Mouse (Mus musculus): ENCODE measurements at regions not wholly inside any gene's neighbourhood (a gene's known extent, or its start where the extent isn't known, plus 50 kb on each side); places are given as distances from the start of the nearest gene placed in this dataset.

- in situ Hi-C loops (cut with MboI; ENCODE audit: low pct_unique_long_range_greater_than_20kb in 1 of 2, low sequenced_read_pairs in 2 of 2, unreplicated experiment in 1 of 2), result no loop called here
These were observed 54.4 kb upstream of the Tcf12 start for GRCm38 (mm10) chr9:72166084-72166483.

- in situ Hi-C loops (cut with MboI; ENCODE audit: low pct_unique_long_range_greater_than_20kb in 1 of 2, low sequenced_read_pairs in 2 of 2, unreplicated experiment in 1 of 2), result no loop called here
These were observed 54.9 kb upstream of the Tcf12 start for GRCm38 (mm10) chr9:72166611-72167010.

GRCm38 (mm10) chr9:72169231-72169630 is 57.6 kb upstream of the Tcf12 start:
- in situ Hi-C loops (cut with MboI; ENCODE audit: low pct_unique_long_range_greater_than_20kb in 1 of 2, low sequenced_read_pairs in 2 of 2, unreplicated experiment in 1 of 2), result no loop called here

GRCm38 (mm10) chr9:72169728-72170188 is 58.1 kb upstream of the Tcf12 start:
- in situ Hi-C loops (cut with MboI; ENCODE audit: low pct_unique_long_range_greater_than_20kb in 1 of 2, low sequenced_read_pairs in 2 of 2, unreplicated experiment in 1 of 2), result no loop called here

GRCm38 (mm10) chr9:72170235-72170634 is 58.6 kb upstream of the Tcf12 start:
- in situ Hi-C loops (cut with MboI; ENCODE audit: low pct_unique_long_range_greater_than_20kb in 1 of 2, low sequenced_read_pairs in 2 of 2, unreplicated experiment in 1 of 2), result no loop called here

- in situ Hi-C loops (cut with MboI; ENCODE audit: low pct_unique_long_range_greater_than_20kb in 1 of 2, low sequenced_read_pairs in 2 of 2, unreplicated experiment in 1 of 2), result no loop called here
These were observed 60.7 kb upstream of the Tcf12 start for GRCm38 (mm10) chr9:72172331-72172730.

GRCm38 (mm10) chr9:72180972-72181371 is 69.3 kb upstream of the Tcf12 start:
- in situ Hi-C loops (cut with MboI; ENCODE audit: low pct_unique_long_range_greater_than_20kb in 1 of 2, low sequenced_read_pairs in 2 of 2, unreplicated experiment in 1 of 2), result loop anchor here (25.0 kb wide), 2 partner anchors 344 to 544 kb away; no protein-coding TSS in a partner anchor

- in situ Hi-C loops (cut with MboI; ENCODE audit: low pct_unique_long_range_greater_than_20kb in 1 of 2, low sequenced_read_pairs in 2 of 2, unreplicated experiment in 1 of 2), result loop anchor here (25.0 kb wide), 2 partner anchors 346 to 546 kb away; no protein-coding TSS in a partner anchor
These were observed 71.7 kb upstream of the Tcf12 start for GRCm38 (mm10) chr9:72183336-72183735.

GRCm38 (mm10) chr9:72183925-72184324 is 72.3 kb upstream of the Tcf12 start:
- in situ Hi-C loops (cut with MboI; ENCODE audit: low pct_unique_long_range_greater_than_20kb in 1 of 2, low sequenced_read_pairs in 2 of 2, unreplicated experiment in 1 of 2), result loop anchor here (25.0 kb wide), 2 partner anchors 347 to 547 kb away; no protein-coding TSS in a partner anchor

- in situ Hi-C loops (cut with MboI; ENCODE audit: low pct_unique_long_range_greater_than_20kb in 1 of 2, low sequenced_read_pairs in 2 of 2, unreplicated experiment in 1 of 2), result loop anchor here (10.0 to 25.0 kb wide), 3 partner anchors 345 to 553 kb away; no protein-coding TSS in a partner anchor
These were observed 78.2 kb upstream of the Tcf12 start for GRCm38 (mm10) chr9:72189867-72190266.

- in situ Hi-C loops (cut with MboI; ENCODE audit: low pct_unique_long_range_greater_than_20kb in 1 of 2, low sequenced_read_pairs in 2 of 2, unreplicated experiment in 1 of 2), result loop anchor here (10.0 to 25.0 kb wide), 3 partner anchors 346 to 553 kb away; no protein-coding TSS in a partner anchor
These were observed 79.0 kb upstream of the Tcf12 start for GRCm38 (mm10) chr9:72190631-72191030.

GRCm38 (mm10) chr9:72191091-72191490 is 79.4 kb upstream of the Tcf12 start:
- in situ Hi-C loops (cut with MboI; ENCODE audit: low pct_unique_long_range_greater_than_20kb in 1 of 2, low sequenced_read_pairs in 2 of 2, unreplicated experiment in 1 of 2), result loop anchor here (10.0 to 25.0 kb wide), 3 partner anchors 346 to 554 kb away; no protein-coding TSS in a partner anchor

GRCm38 (mm10) chr9:72192051-72192952 is 80.6 kb upstream of the Tcf12 start:
- in situ Hi-C loops (cut with MboI; ENCODE audit: low pct_unique_long_range_greater_than_20kb in 1 of 2, low sequenced_read_pairs in 2 of 2, unreplicated experiment in 1 of 2), result loop anchor here (10.0 to 25.0 kb wide), 3 partner anchors 348 to 555 kb away; no protein-coding TSS in a partner anchor

- in situ Hi-C loops (cut with MboI; ENCODE audit: low pct_unique_long_range_greater_than_20kb in 1 of 2, low sequenced_read_pairs in 2 of 2, unreplicated experiment in 1 of 2), result loop anchor here (10.0 to 25.0 kb wide), 3 partner anchors 348 to 556 kb away; no protein-coding TSS in a partner anchor
These were observed 81.3 kb upstream of the Tcf12 start for GRCm38 (mm10) chr9:72192953-72193337.

GRCm38 (mm10) chr9:72195348-72195747 is 79.3 kb upstream of the Zfp280d start:
- in situ Hi-C loops (cut with MboI; ENCODE audit: low pct_unique_long_range_greater_than_20kb in 1 of 2, low sequenced_read_pairs in 2 of 2, unreplicated experiment in 1 of 2), result loop anchor here (10.0 to 25.0 kb wide), 3 partner anchors 351 to 558 kb away; no protein-coding TSS in a partner anchor

- in situ Hi-C loops (cut with MboI; ENCODE audit: low pct_unique_long_range_greater_than_20kb in 1 of 2, low sequenced_read_pairs in 2 of 2, unreplicated experiment in 1 of 2), result loop anchor here (10.0 to 25.0 kb wide), 3 partner anchors 352 to 559 kb away; no protein-coding TSS in a partner anchor
These were observed 77.9 kb upstream of the Zfp280d start for GRCm38 (mm10) chr9:72196626-72197330.

GRCm38 (mm10) chr9:72197331-72197732 is 77.3 kb upstream of the Zfp280d start:
- in situ Hi-C loops (cut with MboI; ENCODE audit: low pct_unique_long_range_greater_than_20kb in 1 of 2, low sequenced_read_pairs in 2 of 2, unreplicated experiment in 1 of 2), result loop anchor here (10.0 to 25.0 kb wide), 3 partner anchors 353 to 560 kb away; no protein-coding TSS in a partner anchor

GRCm38 (mm10) chr9:72198976-72199375 is 75.7 kb upstream of the Zfp280d start:
- in situ Hi-C loops (cut with MboI; ENCODE audit: low pct_unique_long_range_greater_than_20kb in 1 of 2, low sequenced_read_pairs in 2 of 2, unreplicated experiment in 1 of 2), result loop anchor here (10.0 to 25.0 kb wide), 3 partner anchors 354 to 562 kb away; no protein-coding TSS in a partner anchor

All from mouse embryonic stem cell (cell line).